Mouse (Mus musculus) lung, postnatal 0 days (tissue): ENCODE data around the gene Oaz2.

Source experiments
- CTCF ChIP-seq: IDR thresholded peaks from 2 replicates; pipeline ENCODE4 v1.5.1; 2016; ENCODE audit warnings: antibody characterized with exemption, mild to moderate bottlenecking
- EP300 ChIP-seq: IDR thresholded peaks from 2 replicates; pipeline ENCODE4 v1.6.1; 2016; ENCODE audit warnings: antibody characterized with exemption, mild to moderate bottlenecking, control low read depth

GRCm38 (mm10) chr9:65703926-65704595 lies 36.3 kb downstream of the Oaz2 start:
- TF ChIP-seq CTCF (no peak), EP300 (no peak)
